Mouse (Mus musculus): ENCODE results near the gene Gpr152.
"Not testable (repeated sequence)": the region's sequence is repeated elsewhere in the genome, so short reads cannot be mapped to it uniquely, and the experiment has no call there.

The Gpr152 gene

DNA sequence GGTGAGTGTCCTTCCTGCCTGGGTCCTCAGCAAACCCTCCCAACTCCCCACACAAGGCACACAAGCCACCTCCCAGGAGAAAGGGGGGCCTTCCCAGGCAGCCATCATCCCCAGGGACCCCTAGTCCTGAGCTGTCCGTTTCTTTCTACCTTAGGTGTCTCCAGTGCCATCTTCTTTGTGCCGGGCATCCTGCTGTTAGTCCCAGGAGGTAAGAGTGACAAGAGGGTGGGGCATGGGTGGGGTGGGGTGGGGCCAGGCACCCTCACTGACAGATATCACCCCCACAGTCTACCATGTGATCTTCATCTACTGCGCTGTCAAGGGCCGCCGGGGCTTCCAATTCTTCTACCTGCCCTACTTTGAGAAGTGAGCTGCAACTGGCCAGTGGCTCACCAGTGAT lies 8.5 kb upstream of the Gpr152 start:
- no peak for DNase-seq

DNA sequence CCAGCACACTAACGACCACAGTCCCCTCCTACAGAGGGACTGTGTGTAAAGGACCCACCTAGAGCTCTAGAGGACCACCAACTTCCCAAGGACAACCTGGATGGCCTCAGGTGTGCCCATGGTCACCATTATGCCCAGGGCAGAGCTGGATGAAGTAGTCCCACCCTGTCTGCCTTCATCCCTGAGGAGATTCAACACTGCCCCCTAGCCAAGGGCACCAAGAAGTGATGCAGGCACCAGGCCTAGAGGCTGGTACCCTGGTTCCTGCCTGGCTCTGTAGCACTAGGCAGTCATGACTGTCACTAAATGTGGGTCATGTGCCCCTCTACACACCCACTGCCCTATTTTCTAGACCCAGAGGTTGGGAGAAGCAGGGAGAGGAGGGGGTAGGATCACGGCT lies 7.8 kb upstream of the Gpr152 start:
- DNase-seq, result no peak

DNA sequence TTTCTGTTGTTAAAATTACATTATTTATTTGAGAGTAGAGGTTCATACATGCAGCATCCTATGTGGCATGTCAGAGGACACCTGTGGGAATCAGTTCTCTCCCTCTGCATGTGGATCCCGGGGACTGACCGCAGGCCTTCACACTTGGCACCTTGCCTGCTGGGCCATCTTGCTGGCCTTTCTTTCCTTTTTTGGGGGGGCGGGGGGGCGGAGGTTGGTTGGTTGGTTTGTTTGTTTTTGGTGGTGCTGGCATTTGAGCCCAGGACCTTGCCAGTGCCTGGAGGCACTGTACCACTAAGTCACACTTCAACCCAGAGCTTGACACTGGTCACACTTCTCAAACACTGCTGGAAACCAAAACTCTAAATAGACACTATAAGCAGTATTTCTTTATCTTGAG lies 5.2 kb upstream of the Gpr152 start:
- no peak for DNase-seq

DNA sequence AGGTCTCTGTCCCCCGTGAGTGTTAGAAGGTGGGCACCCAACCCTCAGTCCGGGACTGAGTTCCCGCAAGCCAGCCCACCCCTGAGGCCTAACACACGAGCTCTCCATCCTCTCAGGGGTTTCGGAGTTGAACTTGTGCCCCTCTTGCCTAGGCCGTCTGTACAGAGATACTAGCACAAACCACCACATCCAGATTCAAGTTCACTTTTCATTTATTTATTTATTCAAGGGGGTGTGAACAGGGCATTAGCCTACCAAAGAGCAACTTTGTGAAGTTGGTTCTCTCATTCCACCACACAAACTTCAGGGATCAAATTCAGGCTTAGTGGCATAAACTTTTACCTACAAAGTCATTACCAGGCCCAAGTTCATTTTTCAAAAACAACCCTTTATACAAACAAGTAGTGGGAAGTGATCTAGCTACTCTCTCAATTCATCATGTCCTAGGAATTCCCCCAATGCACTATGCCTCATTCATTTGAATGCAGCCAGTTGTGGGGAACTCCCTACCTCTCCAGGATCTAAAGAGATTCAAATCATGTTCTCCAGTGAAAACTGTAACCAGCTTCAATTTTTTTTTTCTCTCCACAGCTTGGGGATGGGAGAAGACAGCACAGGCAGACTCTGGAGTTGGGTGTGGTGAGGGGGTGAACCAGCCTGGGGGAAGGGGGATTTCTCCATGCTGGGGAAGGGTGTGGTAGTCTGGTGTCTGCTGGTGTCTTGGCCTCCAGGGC lies 4.2 kb upstream of the Gpr152 start:
- not testable (repeated sequence) for DNase-seq

DNA sequence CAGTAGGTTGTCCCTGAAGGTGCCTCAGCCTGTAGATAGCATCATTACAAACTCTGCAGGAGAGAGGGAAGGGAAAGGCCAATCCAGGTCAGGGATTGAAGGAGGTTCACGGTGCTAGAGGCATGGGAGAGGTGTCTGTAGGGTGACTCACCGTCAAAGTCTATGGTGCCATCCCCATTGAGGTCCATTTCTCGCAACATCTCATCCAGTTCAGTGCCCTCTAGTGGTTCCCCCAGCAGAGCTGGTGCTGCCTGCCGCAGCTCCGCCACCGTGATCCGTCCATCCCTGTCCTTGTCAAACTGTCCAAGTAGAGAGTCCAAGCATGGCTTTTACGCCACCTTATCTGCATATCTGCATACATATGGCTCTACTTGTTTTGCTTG lies 3.6 kb upstream of the Gpr152 start:
- DNase-seq, result not testable (repeated sequence)

DNA sequence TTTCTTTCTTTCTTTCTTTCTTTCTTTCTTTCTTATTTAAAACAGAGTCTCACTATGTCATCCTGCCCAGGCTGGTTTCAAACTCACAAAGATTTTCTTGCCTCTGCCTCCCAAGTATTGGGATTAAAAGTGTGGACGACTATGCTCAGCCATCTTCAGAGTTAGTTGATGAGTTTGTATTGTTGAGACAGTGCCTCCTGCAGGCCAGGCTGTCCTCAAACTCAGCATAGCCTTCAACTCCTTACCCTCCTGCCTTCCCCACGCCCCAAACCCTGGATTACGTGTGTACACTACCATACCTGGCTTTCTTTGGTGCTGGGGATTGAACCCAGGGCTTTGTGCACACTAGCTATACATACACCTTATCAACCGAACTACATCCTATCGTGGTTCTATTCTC lies 3.1 kb upstream of the Gpr152 start:
- no peak for DNase-seq

DNA sequence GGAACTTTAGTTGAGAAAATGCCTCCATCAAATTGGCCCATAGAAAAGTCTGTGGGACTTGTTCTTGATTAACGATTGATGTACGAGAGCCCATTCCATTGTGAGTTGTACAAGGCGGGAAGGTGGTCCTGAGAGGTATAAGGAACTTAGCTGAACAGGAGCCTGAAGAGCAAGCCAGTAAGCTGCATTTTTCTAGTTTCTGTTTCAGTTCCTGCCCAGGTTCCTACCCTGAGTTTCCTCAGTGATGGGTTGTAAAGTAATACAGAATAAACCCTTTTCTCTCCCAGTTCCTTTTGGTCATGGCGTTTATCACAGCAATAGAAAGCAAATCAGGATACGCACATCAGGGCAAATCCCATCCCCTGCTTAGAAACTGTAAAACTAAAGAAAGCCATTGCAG lies 1.7 kb upstream of the Gpr152 start:
- DNase-seq, result no peak

DNA sequence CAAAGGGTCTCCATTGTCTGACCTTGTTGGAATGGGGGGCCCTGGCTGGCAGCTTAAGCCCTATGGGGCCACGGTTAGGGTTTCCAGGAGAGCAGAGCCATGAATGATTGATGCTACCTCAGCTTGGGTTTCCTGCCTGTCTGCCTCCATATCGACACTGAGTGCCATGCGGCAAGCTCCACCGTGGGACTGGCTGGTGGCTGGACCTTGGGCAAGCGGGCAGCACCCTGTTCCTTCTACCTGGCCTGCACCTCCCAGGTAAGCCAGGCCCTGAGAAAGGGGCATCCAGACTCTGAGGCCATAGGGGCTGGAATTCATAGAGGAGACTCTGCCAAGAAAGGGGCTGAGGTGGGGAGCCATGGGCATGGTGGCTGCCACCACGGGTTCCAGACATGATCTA lies 560 bp downstream of the Gpr152 start:
- no peak for DNase-seq

DNA sequence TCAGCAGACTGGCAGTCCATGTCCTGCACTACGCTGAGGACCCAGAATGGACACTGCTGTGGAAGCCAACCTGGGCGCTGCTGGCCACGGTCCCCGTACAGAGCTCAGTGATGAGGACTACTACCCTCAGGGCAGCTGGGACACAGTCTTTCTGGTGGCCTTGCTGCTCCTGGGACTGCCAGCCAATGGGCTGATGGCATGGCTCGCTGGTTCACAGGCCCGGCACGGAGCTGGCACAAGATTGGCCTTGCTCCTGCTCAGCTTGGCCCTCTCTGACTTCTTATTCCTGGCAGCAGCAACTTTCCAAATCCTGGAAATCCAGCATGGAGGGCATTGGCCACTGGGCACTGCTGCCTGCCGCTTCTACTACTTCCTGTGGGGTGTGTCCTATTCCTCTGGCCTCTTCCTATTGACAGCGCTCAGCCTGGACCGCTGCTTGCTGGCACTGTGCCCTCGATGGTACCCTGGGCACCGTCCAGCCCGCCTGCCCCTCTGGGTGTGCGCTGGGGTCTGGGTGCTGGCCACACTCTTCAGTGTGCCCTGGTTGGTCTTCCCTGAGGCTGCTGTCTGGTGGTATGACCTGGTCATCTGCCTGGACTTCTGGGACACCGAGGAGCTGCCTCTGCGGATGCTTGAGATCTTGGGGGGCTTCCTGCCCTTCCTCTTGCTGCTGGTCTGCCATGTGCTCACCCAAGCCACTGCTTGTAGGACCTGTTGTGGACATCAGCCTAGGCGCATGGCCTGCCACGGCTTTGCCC lies 3.0 kb downstream of the Gpr152 start:
- no peak for DNase-seq

DNA sequence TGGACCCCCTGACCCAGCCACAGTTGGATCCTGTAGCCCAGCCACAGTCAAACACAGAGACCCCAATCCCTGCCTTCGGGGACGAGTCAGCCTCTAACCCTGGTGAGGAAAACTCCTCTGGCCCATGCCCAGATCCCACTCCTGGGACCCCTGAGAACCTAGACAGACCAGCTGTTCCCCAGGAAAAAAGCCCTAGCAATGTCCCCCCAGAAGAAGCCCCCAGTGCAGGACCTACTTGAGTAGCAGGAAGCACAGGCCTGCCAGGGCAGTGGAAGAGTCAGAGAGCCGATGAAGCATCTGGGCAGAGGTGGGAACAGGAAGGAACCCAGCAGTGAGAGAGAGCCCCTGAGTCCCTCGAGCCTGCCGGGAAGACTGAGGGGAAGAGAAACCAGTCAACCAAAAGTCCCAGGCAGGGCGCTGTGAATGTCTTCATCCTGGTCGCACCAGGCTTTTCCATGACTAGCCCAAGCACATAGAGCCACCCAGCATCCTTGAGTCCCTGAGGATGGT lies 4.2 kb downstream of the Gpr152 start, which contains the start of gene Cabp4:
Cabp4 (minus strand) TSS at position 275 of the 510 bp plus-strand sequence.
- no peak for DNase-seq

DNA sequence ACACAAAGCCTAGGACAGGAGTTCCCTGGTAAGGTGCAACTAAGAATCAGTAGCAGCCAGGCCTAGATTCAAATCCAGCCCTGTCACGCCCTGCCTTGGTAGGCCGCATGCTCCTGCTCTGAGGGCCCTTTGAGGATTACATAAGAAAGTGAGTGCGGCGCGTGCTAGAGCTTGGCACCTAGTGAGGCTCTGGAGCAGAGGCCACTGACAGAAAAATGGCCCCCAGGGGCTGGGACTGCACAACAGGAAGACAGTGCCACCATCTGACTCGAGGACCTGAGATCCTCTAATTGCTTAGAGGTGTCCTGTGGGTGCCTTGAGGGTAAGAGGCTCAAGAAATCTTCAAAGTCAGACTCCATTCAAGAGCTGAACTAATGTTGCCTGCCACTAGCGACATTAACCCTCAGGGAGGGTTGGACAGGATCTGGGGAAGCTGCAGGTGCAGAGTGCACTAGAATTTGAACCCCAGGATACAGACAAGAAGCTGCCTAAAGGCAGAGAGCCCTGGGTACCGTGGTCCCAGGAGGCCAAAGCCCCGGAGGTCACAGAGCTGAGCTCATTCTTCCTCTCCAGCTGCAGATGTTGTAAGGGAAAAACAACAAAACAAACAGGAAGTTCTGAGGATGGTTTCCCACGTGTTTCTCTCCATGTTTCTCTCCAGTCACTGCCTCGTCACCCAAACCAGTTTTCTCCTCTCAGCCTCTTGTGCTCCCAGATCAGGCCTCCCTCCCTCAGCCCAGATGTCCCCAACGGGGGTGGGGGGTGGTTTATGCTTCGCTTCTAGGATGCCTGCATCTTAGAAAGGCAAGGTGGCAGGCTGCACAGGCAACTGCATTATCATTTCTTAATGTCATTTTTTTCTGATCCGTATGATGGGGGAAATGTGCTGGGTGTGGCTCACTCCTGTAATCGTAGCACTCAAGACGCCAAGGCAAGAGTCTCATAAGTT lies 5.2 kb downstream of the Gpr152 start:
- DNase-seq, result no peak

DNA sequence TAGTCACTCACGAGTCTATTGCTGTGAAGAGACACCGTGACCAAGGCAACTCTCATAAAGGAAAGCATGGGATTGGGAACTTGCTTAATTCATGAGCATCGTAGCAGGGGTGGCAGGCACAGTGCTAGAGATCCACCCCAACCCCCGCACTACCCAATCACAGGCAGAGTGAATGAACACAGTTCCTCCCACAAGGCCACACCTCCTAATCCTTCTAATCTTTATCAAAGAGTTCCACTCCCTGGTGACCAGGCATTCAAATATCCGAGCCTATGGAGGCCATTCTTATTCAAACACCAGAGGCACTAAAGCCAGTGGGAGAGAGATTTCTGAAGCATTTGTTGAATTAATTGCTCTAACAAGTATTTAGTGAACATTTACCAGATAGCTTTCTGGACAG lies 6.3 kb downstream of the Gpr152 start:
- no peak for DNase-seq

DNA sequence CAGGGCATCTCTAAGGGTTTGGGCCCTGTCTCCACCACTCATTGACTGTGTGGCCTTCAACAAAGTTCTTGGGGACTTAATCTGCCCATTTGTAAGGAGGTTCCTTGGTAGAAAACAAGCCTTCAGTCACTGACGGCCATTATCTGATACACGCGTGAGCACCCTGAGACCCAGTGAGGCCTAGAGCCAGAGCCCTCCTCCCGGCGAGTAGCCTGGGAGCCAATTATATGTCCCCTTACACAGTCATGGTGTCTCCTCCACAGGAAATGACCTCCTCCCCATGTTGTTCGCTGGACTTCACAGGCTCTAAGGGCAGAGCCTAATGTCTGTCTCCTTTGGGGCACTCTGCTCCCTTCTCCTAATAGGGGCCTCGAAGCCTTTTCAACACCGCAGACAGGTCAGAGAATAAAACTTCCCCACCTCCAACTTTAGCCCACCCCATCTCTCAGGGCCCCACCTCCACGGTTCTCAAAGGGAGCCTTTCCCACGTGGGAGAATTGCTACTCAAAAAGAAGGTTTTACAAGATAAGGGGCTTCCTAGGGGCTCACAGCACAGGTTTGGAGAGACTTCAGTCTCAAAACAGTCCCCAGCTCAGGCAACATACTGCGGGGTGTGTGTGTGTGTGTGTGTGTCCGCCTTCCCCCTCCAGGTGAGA lies 6.9 kb downstream of the Gpr152 start:
- DNase-seq, result no peak

DNA sequence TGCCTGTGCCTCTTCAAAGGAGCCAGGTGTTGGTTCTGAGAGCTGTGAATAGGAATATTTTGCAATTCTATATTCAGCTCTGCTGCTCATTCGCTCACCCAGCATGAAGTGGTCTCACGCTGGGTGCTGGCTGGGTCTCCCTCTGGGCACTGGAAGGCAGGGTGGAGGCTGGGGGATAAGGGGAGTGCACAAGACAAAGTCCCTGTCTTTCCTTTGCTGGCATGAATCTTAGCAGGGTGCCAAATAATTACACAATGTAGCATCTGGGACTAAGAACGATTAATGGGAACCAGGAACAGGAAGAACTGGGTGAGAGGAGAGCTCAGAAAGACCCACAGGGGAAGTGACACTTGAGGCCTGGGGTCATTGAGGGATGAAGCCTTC lies 7.4 kb downstream of the Gpr152 start:
- no peak for DNase-seq

DNA sequence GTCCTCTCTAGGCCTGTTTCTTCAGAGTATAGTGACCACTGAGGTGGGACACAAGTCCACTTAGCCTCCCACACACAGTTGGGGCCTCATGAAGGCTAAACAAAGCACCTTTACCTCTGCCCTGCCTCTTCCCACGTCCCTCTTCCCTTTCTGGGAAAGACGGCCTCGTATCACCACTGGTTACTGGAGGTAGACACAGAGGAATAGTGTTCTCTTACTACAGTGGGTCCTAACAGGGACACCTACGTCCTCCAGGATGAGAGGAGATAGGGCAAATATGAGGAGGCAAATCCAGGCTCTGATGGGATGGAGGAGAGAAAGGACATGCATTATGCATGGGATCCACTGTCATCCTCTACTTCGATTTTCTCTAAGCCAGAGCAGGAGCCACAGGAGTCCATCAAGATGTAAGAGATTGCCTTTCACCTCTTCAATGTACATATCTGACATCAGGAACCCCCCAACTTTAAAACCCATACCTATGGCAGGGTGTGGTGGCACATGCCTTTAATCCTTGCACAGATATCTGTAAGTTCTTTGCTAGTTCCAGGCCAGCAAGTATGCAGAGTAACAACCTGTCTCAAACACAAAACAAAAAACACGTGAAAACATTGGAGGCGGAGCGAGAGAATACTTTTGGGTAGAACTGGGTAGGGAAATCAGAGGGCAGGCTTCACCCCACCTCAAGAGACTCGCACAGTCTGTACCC lies 8.3 kb downstream of the Gpr152 start:
- no peak for DNase-seq

DNA sequence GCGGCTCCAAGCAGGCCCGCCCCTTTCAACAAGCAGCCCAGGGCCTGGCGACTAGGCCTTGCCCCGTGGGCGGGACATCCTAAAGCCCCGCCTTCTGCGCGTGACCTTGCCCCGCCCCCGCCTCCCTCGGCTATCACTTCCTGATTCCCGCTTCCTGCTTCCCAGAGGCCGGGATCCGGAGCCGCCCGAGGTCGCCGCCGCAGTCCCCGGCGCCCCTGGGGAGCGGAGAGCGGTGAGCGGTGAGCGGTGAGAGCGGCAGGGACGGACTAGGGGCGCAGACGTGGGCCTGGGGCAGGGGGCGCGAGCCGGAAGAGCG lies 8.9 kb downstream of the Gpr152 start, which contains the start of gene Coro1b:
Coro1b (plus strand) TSS at position 129 of the 316 bp plus-strand sequence.
- peak; percentile 98 for DNase-seq

DNA sequence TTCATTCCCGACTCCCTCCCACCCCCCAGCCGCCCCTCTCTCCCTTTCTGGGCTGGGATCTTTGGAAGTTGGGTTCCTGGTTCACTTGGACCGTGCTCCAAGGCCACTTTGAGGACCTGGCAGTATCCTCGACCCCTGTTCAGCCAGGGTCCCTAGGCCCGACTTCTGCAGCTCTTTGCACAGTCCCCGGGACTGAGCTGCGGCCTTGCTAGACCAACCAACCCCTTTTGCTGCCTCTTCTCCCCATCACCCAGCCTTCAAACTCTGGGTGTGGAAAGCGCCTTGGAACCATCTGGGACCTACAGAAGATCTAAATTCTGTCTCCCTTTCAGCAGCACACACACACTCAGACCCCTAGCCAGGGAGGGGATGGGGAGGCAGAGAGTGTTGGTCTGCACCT lies 9.2 kb downstream of the Gpr152 start:
- no peak for DNase-seq

DNA sequence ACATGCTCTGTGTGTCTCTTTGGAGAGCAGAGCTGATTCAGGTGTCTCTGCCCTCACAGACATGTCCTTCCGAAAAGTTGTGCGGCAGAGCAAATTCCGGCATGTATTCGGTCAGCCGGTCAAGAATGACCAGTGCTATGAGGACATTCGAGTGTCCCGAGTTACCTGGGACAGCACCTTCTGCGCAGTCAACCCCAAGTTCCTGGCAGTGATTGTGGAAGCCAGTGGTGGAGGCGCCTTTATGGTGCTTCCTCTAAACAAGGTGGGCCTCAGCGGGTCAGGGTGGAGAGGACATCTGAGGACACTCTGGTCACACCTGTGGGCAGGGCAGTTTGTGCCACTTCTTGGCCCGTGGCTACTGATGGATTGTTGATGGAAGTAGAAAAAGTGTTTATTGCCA lies 9.7 kb downstream of the Gpr152 start:
- no peak for DNase-seq

DNA sequence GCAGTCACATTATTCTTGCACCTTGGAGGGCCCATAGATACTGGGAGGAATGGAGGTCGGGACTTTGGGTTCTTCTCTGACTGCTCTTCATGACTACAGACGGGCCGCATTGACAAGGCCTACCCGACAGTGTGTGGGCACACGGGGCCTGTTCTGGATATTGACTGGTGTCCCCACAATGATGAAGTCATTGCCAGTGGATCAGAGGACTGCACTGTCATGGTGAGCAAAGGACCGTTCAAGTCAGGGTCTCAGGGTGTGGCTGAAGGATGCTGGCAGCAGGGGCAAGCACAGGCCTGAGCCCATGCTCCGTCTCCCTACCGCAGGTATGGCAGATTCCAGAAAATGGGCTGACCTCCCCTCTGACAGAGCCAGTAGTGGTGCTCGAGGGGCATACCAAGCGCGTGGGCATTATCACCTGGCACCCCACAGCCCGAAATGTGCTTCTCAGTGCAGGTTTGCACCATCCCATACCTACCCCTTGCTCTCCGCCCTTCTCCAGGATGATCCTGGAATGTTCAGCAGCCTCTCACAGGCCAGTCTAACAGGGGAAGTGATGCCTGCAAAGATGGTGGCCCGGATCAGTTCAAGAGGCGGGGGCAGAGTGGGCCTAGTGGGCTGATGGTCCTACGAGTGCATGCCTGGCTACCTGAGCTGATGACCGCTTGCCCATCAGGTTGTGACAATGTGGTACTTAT lies 10.3 kb downstream of the Gpr152 start:
- no peak for DNase-seq

DNA sequence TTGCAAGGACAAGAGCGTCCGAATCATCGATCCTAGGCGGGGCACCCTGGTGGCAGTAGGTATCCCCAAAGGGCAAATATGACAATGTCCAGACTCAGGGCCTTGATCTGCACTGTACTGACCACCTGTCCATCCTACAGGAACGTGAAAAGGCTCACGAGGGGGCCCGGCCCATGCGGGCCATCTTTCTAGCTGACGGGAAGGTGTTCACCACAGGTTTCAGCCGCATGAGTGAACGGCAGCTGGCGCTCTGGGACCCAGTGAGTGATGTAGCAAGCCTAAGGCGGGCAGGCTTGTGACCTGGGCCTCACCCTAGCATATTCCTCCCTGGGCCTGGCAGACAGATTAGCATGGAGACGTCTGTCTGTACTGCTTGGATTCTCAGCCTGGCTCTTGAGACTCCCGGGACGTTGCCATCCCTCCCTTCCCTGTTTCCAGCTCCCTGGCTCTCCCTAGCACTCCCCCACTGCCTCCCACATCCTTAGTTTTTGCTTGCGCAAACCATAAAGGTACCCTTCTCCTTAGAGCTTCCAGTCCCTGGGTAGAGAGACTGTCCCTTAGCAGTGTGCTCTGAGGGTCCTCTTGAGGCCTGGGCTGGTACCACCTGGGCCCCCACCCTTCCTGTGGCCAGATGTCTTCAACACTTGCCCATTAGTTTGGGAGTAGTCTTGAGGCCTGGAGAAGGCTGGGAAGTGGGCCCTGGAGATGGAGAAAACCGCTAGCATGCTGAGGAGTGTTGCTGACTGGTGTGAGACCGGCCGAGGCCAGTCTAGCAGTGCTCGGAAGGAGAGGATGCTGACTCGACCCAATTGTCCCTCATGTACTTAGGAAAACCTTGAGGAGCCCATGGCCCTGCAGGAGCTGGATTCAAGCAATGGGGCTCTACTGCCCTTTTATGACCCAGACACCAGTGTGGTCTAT lies 11.2 kb downstream of the Gpr152 start:
- no peak for DNase-seq
